Mouse (Mus musculus) brain, embryonic 14.5 days (tissue): ENCODE results near the gene Rps17.

Experiments
- CTCF ChIP-seq: fragments of 200-500 bp; IDR thresholded peaks from 2 replicates; pipeline ENCODE4 v1.5.1; 2012; ENCODE audit warnings: inconsistent platforms, mild to moderate bottlenecking, moderate library complexity, borderline replicate concordance; ENCODE audit not compliant: insufficient read depth, insufficient read length; ENCODE audit errors: extremely low read depth
- POLR2A ChIP-seq: fragments of 200-500 bp; IDR thresholded peaks from 2 replicates; pipeline ENCODE4 v1.6.1; 2012; ENCODE audit warnings: mild to moderate bottlenecking, inconsistent platforms, borderline replicate concordance; ENCODE audit not compliant: poor library complexity, insufficient read depth, insufficient read length, severe bottlenecking; ENCODE audit errors: extremely low read depth

DNA sequence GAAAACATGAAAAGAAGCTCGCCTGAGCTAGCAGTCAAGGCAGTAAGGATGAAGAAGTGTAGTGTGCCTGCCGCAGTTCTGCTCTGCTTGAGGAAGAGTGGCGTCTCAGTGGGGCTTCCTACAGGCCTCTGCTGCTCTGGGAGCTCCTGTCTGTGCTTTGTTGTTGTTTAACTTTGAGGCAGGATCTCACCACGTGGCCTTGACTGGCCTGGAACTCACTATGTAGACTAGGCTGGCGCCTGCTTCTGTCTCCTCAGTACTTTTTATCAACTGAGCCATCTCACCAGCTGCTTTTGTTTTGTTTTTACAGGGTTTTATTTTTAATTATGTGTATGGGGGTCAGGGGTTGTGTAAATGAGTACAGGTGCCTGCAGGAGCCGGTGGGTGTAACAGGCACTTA lies 46.8 kb downstream of the Rps17 start:
- no peak for TF ChIP-seq POLR2A
- no peak for TF ChIP-seq CTCF
